Mouse (Mus musculus) hindbrain, embryonic 15.5 days (tissue): ENCODE data around the gene C1rl. TPM values are rescaled to one million over a fixed set of nuclear protein-coding genes. Genes with fewer than 3 reads are reported as not detected.

Experiments used
- ATAC-seq: fragments of 200-750 bp; cut with Nextera tagmentation; 2 replicates; pipeline ENCODE4 v1.8.0; 2017; ENCODE audit warnings: low read depth, moderate number of reproducible peaks, moderate TSS enrichment; ENCODE audit not compliant: low FRiP score
- H3K27ac ChIP-seq: fragments of 300-500 bp; sonication (generic); replicated peaks from 2 replicates; pipeline ENCODE4 v1.5.1; 2015; ENCODE audit warnings: mild to moderate bottlenecking, inconsistent platforms
- H3K27me3 ChIP-seq: fragments of 300-500 bp; sonication (generic); 2 replicates; pipeline ENCODE4 v1.6.1; 2015; ENCODE audit warnings: control low read depth, inconsistent platforms
- H3K36me3 ChIP-seq: fragments of 300-500 bp; sonication (generic); 2 replicates; pipeline ENCODE4 v1.6.1; 2015; ENCODE audit warnings: control low read depth, inconsistent platforms
- H3K4me1 ChIP-seq: fragments of 300-500 bp; sonication (generic); replicated peaks from 2 replicates; pipeline ENCODE4 v1.6.1; 2015; ENCODE audit warnings: control low read depth, inconsistent platforms
- H3K4me2 ChIP-seq: fragments of 300-500 bp; sonication (generic); 2 replicates; pipeline ENCODE4 v1.6.1; 2015; ENCODE audit warnings: moderate library complexity, mild to moderate bottlenecking, inconsistent platforms
- H3K4me3 ChIP-seq: fragments of 300-500 bp; sonication (generic); 2 replicates; pipeline ENCODE4 v1.5.1; 2015; ENCODE audit warnings: mild to moderate bottlenecking, inconsistent platforms
- H3K9ac ChIP-seq: fragments of 300-500 bp; sonication (generic); 2 replicates; pipeline ENCODE4 v1.6.1; 2015; ENCODE audit warnings: inconsistent platforms
- H3K9me3 ChIP-seq: fragments of 300-500 bp; sonication (generic); 2 replicates; pipeline ENCODE4 v1.6.1; 2016; ENCODE audit warnings: control low read depth, inconsistent platforms
- WGBS: fragments of 180-500 bp; shearing (Covaris S2); methylation state at CpG from one replicate; pipeline ENCODE4 v1.1.7; 2015; 5-methylcytosine and 5-hydroxymethylcytosine counted together
- polyA plus RNA-seq: library from polyadenylated mRNA; unstranded; fragments of >200 nt; fragmentation: Nextera tagmentation; extraction: Ambion mirVana; gene quantifications from 2 replicates; pipeline ENCODE4 v1.2.1, GENCODE M21; 2015

C1rl gene
- polyA plus RNA-seq = 0.22 and 0.38 TPM in 2 replicates

- no peak within 1 kb of the TSS for H3K4me2 ChIP-seq
- H3K36me3 ChIP-seq = no peaks in the 10 kb centered on the region
- peak; percentile 71; the same call in 1 of the 2 replicates for ATAC-seq
- no peak within 1 kb of the TSS for H3K4me3 ChIP-seq
- WGBS = 62% methylated on average over 4 of the region's 4 CpGs
- H3K9ac ChIP-seq = no peak within 1 kb of the TSS
- H3K4me1 ChIP-seq = no peaks in the 10 kb centered on the region
- no peaks in the 10 kb centered on the region for H3K27me3 ChIP-seq
- H3K9me3 ChIP-seq = 0 out of 2 replicates have a peak, but pooled peaks cover 6% of the 10 kb centered on the region
- H3K27ac ChIP-seq = no peak within 1 kb of the TSS
Observed at GRCm38 (mm10) chr6:124492842-124493561, at the start of gene C1rl. TSS of gene C1rl (plus strand) at chr6:124493113.

DNA sequence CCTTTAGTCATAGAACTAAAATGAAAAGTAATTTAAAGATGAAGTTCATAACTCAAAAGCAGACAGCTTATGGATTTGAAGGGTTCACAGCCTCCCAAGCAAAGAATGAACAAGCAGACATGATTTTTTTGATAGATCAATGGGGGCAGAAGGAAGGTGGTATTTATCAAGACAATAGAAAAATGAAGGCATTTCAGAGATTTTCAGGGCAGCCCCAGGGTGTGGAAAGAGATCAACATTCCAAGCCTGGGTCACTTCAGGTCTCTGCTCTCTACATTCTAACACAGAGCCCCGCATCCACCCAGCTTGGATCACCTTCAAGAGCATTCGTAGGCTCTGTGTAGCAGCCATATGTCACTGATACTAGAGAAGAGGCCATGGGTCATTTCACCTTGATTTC lies 49.6 kb upstream of the C1rl start:
- Histone ChIP-seq H3K4me1 (no peaks in the 10 kb centered on the region), H3K27ac (no peak overlapping the region), H3K9me3 (no peaks in the 10 kb centered on the region), H3K9ac (no peak overlapping the region), H3K4me2 (no peak overlapping the region), H3K36me3 (peaks cover 51% of the 10 kb centered on the region), H3K27me3 (no peaks in the 10 kb centered on the region), H3K4me3 (no peak overlapping the region)
- 84% methylated on average over 2 of the region's 2 CpGs for WGBS
- ATAC-seq = no peak; the same call in 1 of the 2 replicates

- WGBS = 98% methylated on average over 2 of the region's 2 CpGs
- peaks cover 44% of the 10 kb centered on the region for H3K36me3 ChIP-seq
Observed at GRCm38 (mm10) chr6:124446024-124446423, 46.9 kb upstream of the C1rl start.

GRCm38 (mm10) chr6:124446459-124446858 lies 46.5 kb upstream of the C1rl start:
- peaks cover 44% of the 10 kb centered on the region for H3K36me3 ChIP-seq

More at GRCm38 (mm10) chr6:124446024-124446423, 46.9 kb upstream of the C1rl start:
- H3K4me1 ChIP-seq = no peaks in the 10 kb centered on the region
- no peak overlapping the region for H3K4me2 ChIP-seq
- no peaks in the 10 kb centered on the region for H3K27me3 ChIP-seq
- no peaks in the 10 kb centered on the region for H3K9me3 ChIP-seq
- H3K4me3 ChIP-seq = no peak overlapping the region
- no peak for ATAC-seq
- no peak overlapping the region for H3K9ac ChIP-seq
- no peak overlapping the region for H3K27ac ChIP-seq

GRCm38 (mm10) chr6:124447356-124447755 lies 45.6 kb upstream of the C1rl start:
- H3K27me3 ChIP-seq = no peaks in the 10 kb centered on the region
- no peak overlapping the region for H3K9ac ChIP-seq
- no peak overlapping the region for H3K4me2 ChIP-seq
- WGBS = 86% methylated on average over 2 of the region's 2 CpGs
- ATAC-seq = no peak
- no peaks in the 10 kb centered on the region for H3K4me1 ChIP-seq
- no peak overlapping the region for H3K27ac ChIP-seq
- no peaks in the 10 kb centered on the region for H3K9me3 ChIP-seq
- H3K4me3 ChIP-seq = no peak overlapping the region
- H3K36me3 ChIP-seq = peaks cover 42% of the 10 kb centered on the region

More at GRCm38 (mm10) chr6:124446459-124446858, 46.5 kb upstream of the C1rl start:
- Histone ChIP-seq H3K4me3 (no peak overlapping the region), H3K9ac (no peak overlapping the region), H3K27ac (no peak overlapping the region), H3K4me2 (no peak overlapping the region), H3K4me1 (no peaks in the 10 kb centered on the region), H3K9me3 (no peaks in the 10 kb centered on the region), H3K27me3 (no peaks in the 10 kb centered on the region)
- ATAC-seq = no peak
- 96% methylated on average over 9 of the region's 9 CpGs for WGBS

DNA sequence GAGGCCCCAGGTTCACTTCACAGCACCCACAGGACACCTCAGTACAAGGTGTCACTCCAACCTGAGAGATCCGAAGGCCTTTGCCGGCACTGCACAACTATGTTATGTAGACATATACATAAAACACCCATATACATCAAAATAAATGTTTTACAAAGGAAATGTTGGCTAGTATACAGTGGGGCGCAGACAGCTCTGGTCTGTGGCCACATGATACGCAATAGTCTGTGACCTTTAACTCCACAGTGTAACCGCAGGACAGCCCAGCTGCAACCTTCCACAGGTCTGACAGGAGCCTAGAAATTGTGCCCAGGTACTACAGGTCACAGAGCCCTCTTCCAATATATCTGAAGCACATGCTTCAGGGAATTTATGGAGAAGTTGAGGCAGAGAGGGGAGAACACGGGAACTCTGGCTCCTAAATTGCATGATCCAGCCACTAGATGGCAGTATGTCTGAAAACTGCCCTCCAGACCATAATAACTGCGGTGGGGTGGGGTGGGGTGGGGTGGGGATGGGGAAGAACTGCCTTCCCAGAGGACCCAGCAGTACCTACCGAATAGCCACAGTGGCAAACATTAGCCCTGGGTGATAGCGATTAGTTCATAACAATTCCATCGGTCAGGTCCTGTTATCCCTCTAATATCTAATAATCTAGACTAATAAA lies 44.6 kb upstream of the C1rl start:
- peaks cover 42% of the 10 kb centered on the region for H3K36me3 ChIP-seq
- H3K27me3 ChIP-seq = no peaks in the 10 kb centered on the region
- H3K4me3 ChIP-seq = no peak overlapping the region
- 73% methylated on average over 10 of the region's 10 CpGs for WGBS
- H3K27ac ChIP-seq = no peak overlapping the region
- no peaks in the 10 kb centered on the region for H3K4me1 ChIP-seq
- no peak overlapping the region for H3K4me2 ChIP-seq
- no peaks in the 10 kb centered on the region for H3K9me3 ChIP-seq
- H3K9ac ChIP-seq = no peak overlapping the region
- no peak for ATAC-seq

DNA sequence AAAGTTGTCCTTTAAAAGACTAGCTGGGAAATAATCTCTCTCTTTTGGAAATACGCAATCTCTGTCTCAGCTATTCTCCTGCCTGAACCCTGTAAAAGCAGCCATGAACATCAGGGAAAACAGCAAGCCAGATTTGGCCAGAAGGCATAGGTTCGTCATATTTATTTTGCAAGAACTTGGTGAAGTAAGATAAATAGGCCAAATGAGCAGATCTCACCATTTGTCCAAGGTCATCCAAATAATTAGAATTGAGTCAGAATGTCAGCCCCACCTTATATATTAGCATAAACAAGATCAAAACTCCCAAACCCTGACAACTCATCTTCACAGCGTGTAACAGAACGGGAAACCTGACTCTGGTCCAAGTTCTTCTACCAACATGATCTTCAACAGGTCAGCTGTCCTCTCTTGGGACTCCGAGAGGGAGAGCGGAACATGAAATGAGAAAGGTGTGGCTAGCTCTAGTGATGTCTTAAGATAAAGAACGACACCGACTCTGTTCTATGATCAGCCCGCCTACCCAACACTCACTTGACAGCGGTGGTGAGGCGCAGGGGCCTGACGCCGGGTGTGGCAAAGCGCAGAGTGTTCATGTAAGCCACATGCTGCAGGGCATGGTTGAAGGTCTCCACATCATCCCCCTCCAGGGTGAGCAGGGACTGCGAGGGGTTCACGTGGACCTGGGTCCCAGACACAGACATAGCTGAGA lies 43.8 kb upstream of the C1rl start:
- 93% methylated on average over 16 of the region's 16 CpGs for WGBS
- Histone ChIP-seq H3K9ac (no peak overlapping the region), H3K4me1 (no peaks in the 10 kb centered on the region), H3K9me3 (no peaks in the 10 kb centered on the region), H3K27me3 (no peaks in the 10 kb centered on the region), H3K4me2 (no peak overlapping the region), H3K36me3 (peaks cover 42% of the 10 kb centered on the region), H3K4me3 (no peak overlapping the region), H3K27ac (no peak overlapping the region)
- no peak for ATAC-seq

GRCm38 (mm10) chr6:124449668-124450383 lies 43.1 kb upstream of the C1rl start:
- H3K4me1 ChIP-seq = no peaks in the 10 kb centered on the region
- no peak overlapping the region for H3K27ac ChIP-seq
- no peak overlapping the region for H3K4me2 ChIP-seq
- H3K27me3 ChIP-seq = no peaks in the 10 kb centered on the region
- ATAC-seq = no peak; the same call in 1 of the 2 replicates
- WGBS = 87% methylated on average over 18 of the region's 18 CpGs
- H3K36me3 ChIP-seq = peaks cover 35% of the 10 kb centered on the region
- H3K9ac ChIP-seq = no peak overlapping the region
- H3K4me3 ChIP-seq = no peak overlapping the region
- H3K9me3 ChIP-seq = no peaks in the 10 kb centered on the region

GRCm38 (mm10) chr6:124451995-124452394 lies 40.9 kb upstream of the C1rl start:
- no peak overlapping the region for H3K4me3 ChIP-seq
- H3K9ac ChIP-seq = no peak overlapping the region
- H3K9me3 ChIP-seq = no peaks in the 10 kb centered on the region
- no peak for ATAC-seq
- no peak overlapping the region for H3K27ac ChIP-seq
- WGBS = 87% methylated on average over 3 of the region's 3 CpGs
- peaks cover 37% of the 10 kb centered on the region for H3K36me3 ChIP-seq
- H3K27me3 ChIP-seq = no peaks in the 10 kb centered on the region
- H3K4me1 ChIP-seq = no peaks in the 10 kb centered on the region
- H3K4me2 ChIP-seq = no peak overlapping the region

DNA sequence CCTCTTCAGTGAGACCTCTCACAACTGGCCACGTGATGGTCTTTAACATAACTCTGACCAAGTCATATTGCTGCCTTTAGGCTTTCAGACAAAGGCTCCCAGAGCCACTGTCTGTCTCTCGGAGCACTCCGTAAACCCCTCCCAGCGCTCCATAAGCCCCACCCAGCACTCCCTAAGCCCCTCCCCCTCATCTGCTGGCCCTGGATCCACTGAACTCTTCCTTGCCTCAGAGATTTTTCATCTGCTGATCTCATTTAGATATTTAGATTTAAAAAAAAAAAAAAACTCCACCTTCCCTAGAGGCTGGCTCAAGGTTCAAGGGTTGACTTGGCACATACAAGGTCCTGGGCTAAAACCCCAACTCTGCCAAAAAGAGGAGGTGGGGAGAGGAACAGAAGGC lies 39.2 kb upstream of the C1rl start:
- H3K36me3 ChIP-seq = peaks cover 44% of the 10 kb centered on the region
- H3K9ac ChIP-seq = no peak overlapping the region
- no peaks in the 10 kb centered on the region for H3K27me3 ChIP-seq
- 35% methylated on average over 4 of the region's 4 CpGs for WGBS
- H3K4me2 ChIP-seq = no peak overlapping the region
- no peak overlapping the region for H3K4me3 ChIP-seq
- no peaks in the 10 kb centered on the region for H3K4me1 ChIP-seq
- H3K27ac ChIP-seq = no peak overlapping the region
- no peaks in the 10 kb centered on the region for H3K9me3 ChIP-seq
- ATAC-seq = no peak

- H3K27me3 ChIP-seq = no peaks in the 10 kb centered on the region
- H3K4me3 ChIP-seq = no peak overlapping the region
- H3K36me3 ChIP-seq = peaks cover 45% of the 10 kb centered on the region
- H3K27ac ChIP-seq = no peak overlapping the region
- no peaks in the 10 kb centered on the region for H3K9me3 ChIP-seq
- H3K4me1 ChIP-seq = no peaks in the 10 kb centered on the region
- H3K4me2 ChIP-seq = no peak overlapping the region
- ATAC-seq = no peak
- 95% methylated on average over 5 of the region's 5 CpGs for WGBS
- no peak overlapping the region for H3K9ac ChIP-seq
Observed at GRCm38 (mm10) chr6:124456243-124456642, 36.7 kb upstream of the C1rl start.
